Mouse (Mus musculus): ENCODE data around the gene Ppia. TPM values are rescaled to one million over a fixed set of nuclear protein-coding genes. Genes with fewer than 3 reads are reported as not detected.
"Not testable (repeated sequence)": the region's sequence is repeated elsewhere in the genome, so short reads cannot be mapped to it uniquely, and the experiment has no call there.

Ppia gene
- 6,047 and 7,558 TPM in 2 replicates for polyA plus RNA-seq (2014; fragmentation: Nextera tagmentation; extraction: Ambion mirVana)

DNA sequence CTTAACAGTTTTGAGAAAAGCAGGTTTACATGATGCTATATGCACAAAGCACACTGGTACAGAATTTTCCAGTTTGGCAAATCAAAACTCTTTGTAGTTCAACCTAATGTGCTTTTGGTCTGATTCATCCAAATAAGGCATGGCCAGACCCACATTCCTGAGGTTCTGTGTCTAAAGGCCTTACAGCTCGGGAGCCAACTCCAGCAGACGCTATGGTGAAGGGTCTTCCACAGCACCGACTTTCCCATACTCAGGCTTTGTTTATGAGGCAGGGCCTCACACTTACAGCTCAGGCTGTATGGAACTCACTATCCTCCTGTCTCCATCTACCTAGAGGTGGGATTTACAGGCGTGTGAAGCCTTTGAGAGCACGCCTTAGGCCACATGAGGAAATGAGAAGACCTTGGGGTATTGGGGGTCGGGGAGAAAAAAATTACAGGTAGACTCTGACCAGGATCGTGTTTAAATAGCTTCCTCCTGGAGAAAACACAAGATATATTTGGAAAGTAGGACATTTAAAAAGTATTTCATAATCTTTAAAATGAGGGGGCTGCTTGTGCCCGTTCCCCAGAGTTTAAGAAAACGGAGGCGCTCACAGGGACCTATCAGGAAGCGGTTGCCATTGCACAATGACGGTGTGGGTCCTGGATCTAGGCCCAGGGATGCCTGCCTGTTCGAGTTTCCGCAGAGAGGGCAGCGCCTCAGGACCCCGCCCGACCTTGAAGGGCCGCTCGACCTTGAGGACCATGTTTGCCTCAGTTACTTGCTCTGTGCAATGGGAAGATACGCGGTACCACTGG is at the start of gene Ppia:
Ppia (plus strand) TSS at position 693 of the 800 bp plus-strand sequence.
- no peaks in the 10 kb centered on the region for H3K27me3 ChIP-seq (ENCODE audit: control insufficient read depth, insufficient read depth, low read length)
- WGBS, result 6% methylated on average over 21 of the region's 21 CpGs
- H3K27ac ChIP-seq (ENCODE audit: low read depth, low read length), result peak within 1 kb of the TSS; percentile 97
- H3K9ac ChIP-seq (ENCODE audit: low read depth, low read length), result peak within 1 kb of the TSS; percentile 85
- ATAC-seq (ENCODE audit: low FRiP score, low TSS enrichment), result peak; percentile 67
- H3K4me2 ChIP-seq (replicated peaks; ENCODE audit: low read depth, low read length), result peak within 1 kb of the TSS; percentile 91
- no peaks in the 10 kb centered on the region for H3K9me3 ChIP-seq (ENCODE audit: control insufficient read depth, low read length)
- peaks cover 26% of the 10 kb centered on the region for H3K36me3 ChIP-seq (ENCODE audit: control insufficient read depth, insufficient read depth, low read length)
- no peaks in the 10 kb centered on the region; the same call in 1 of the 2 replicates for H3K4me1 ChIP-seq (ENCODE audit: control insufficient read depth, insufficient read depth, low read length)
- peak within 1 kb of the TSS; percentile 64 for H3K4me3 ChIP-seq (ENCODE audit: low read length)

- H3K4me3 ChIP-seq (ENCODE audit: low read length), result no peak overlapping the region
- H3K4me1 ChIP-seq (ENCODE audit: control insufficient read depth, insufficient read depth, low read length), result no peaks in the 10 kb centered on the region
- WGBS, result 24% methylated on average over 11 of the region's 11 CpGs
- H3K4me2 ChIP-seq (replicated peaks; ENCODE audit: low read depth, low read length), result no peak overlapping the region
- no peak overlapping the region for H3K9ac ChIP-seq (ENCODE audit: low read depth, low read length)
- no peaks in the 10 kb centered on the region for H3K27me3 ChIP-seq (ENCODE audit: control insufficient read depth, insufficient read depth, low read length)
- H3K9me3 ChIP-seq (ENCODE audit: control insufficient read depth, low read length), result no peaks in the 10 kb centered on the region
- H3K27ac ChIP-seq (ENCODE audit: low read depth, low read length), result no peak overlapping the region
- no peaks in the 10 kb centered on the region for H3K36me3 ChIP-seq (ENCODE audit: control insufficient read depth, insufficient read depth, low read length)
- peak; percentile 62 for ATAC-seq (ENCODE audit: low FRiP score, low TSS enrichment)
These were observed 49.4 kb upstream of the Ppia start for GRCm38 (mm10) chr11:6365885-6366284.

DNA sequence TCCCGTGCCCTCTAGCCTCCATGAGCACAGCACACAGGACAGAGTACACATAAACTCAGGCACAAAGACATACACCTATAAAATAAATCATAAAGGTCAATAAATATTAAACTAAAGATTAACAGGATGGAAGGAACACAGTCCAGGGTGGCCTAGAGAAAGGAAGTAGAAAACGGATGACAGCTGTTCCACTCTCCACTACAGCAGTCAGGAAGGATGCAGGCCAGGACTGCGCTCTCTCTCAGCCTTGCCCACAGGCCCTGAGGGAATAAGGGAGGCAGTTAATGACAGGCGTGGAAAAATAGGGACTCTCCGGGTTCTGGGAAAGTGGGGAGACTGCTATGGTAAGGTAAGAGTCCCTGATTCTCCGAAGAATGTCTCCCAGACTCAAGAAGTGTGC is 48.8 kb upstream of the Ppia start:
- H3K9me3 ChIP-seq (ENCODE audit: control insufficient read depth, low read length), result no peaks in the 10 kb centered on the region
- no peak overlapping the region for H3K4me2 ChIP-seq (replicated peaks; ENCODE audit: low read depth, low read length)
- 67% methylated on average over 6 of the region's 6 CpGs for WGBS
- no peak overlapping the region; the same call in 1 of the 2 replicates for H3K27ac ChIP-seq (ENCODE audit: low read depth, low read length)
- H3K4me3 ChIP-seq (ENCODE audit: low read length), result no peak overlapping the region
- no peaks in the 10 kb centered on the region for H3K36me3 ChIP-seq (ENCODE audit: control insufficient read depth, insufficient read depth, low read length)
- H3K4me1 ChIP-seq (ENCODE audit: control insufficient read depth, insufficient read depth, low read length), result no peaks in the 10 kb centered on the region
- H3K9ac ChIP-seq (ENCODE audit: low read depth, low read length), result no peak overlapping the region
- H3K27me3 ChIP-seq (ENCODE audit: control insufficient read depth, insufficient read depth, low read length), result no peaks in the 10 kb centered on the region
- no peak for ATAC-seq (ENCODE audit: low FRiP score, low TSS enrichment)

DNA sequence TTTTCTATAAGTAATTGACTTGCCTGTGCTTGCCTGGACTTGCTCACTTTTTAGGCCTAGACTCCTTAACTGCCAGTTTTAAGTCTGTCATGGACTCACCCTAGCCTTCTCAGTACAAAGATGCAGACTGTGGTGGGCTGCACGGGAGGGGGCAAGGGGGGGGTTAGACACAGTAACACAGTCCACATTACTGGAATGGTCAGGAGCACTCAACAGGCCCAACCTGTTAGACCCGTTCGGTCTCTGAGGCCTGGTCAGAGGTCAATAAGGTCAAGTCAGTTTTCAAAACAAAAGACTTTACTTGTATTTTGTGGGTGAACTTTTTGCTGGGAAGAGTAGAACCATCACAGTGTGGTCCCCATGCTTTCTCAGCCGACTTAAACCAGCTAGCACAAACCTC is 48.1 kb upstream of the Ppia start:
- ATAC-seq (ENCODE audit: low FRiP score, low TSS enrichment), result no peak

GRCm38 (mm10) chr11:6367986-6368385 is 47.3 kb upstream of the Ppia start:
- not testable (repeated sequence) for H3K4me2 ChIP-seq (replicated peaks; ENCODE audit: low read depth, low read length); H3K27ac ChIP-seq (ENCODE audit: low read depth, low read length); H3K9ac ChIP-seq (ENCODE audit: low read depth, low read length); ATAC-seq (ENCODE audit: low FRiP score, low TSS enrichment); H3K9me3 ChIP-seq (ENCODE audit: control insufficient read depth, low read length); H3K27me3 ChIP-seq (ENCODE audit: control insufficient read depth, insufficient read depth, low read length); H3K4me1 ChIP-seq (ENCODE audit: control insufficient read depth, insufficient read depth, low read length); H3K4me3 ChIP-seq (ENCODE audit: low read length); H3K36me3 ChIP-seq (ENCODE audit: control insufficient read depth, insufficient read depth, low read length)
- 85% methylated on average over 5 of the region's 5 CpGs for WGBS

More for the DNA sequence above, 48.1 kb upstream of the Ppia start:
- 71% methylated on average over 4 of the region's 4 CpGs for WGBS
- Histone ChIP-seq H3K9ac (ENCODE audit: low read depth, low read length) (no peak overlapping the region), H3K36me3 (ENCODE audit: control insufficient read depth, insufficient read depth, low read length) (no peaks in the 10 kb centered on the region), H3K4me2 (replicated peaks; ENCODE audit: low read depth, low read length) (no peak overlapping the region), H3K27me3 (ENCODE audit: control insufficient read depth, insufficient read depth, low read length) (no peaks in the 10 kb centered on the region), H3K27ac (ENCODE audit: low read depth, low read length) (no peak overlapping the region), H3K4me3 (ENCODE audit: low read length) (no peak overlapping the region), H3K9me3 (ENCODE audit: control insufficient read depth, low read length) (no peaks in the 10 kb centered on the region), H3K4me1 (ENCODE audit: control insufficient read depth, insufficient read depth, low read length) (no peaks in the 10 kb centered on the region)

DNA sequence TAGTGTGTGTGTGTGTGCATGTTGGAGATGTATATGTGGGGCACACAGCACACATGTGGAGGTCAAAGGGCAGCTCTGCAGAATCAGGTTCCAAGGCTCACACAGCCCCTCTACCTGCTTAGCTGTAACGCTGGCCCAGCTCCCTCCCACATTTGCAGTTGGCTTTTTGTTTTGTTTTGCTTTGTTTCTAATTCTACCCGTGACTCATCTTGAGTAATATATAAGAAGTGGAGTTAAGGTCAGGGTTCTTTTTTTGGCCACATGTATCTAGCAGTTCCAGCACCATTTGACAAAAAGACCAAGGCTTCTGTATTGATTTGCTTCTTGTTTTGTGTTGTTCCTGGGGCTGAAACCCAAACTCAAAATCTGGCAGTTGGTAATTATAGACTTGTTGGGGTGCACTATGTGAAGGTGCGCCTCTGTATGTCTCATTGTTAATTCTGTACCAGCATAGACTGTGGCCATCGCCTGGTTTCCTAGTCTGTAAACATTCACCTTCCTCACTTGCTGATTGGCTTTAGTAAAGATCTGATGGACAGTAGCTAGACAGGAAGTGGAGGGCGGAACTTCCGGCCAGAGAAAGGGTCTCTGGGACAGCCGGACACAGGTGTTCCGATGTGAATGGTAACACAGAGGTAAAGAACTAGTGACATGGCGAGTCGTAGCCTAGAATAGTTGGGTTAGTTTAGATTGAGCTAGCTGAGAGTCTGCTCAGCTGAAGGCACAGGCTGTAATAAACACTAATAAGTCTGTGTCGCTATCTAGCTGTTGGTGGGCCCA is 43.7 kb upstream of the Ppia start:
- no peaks in the 10 kb centered on the region for H3K9me3 ChIP-seq (ENCODE audit: control insufficient read depth, low read length)
- no peaks in the 10 kb centered on the region for H3K4me1 ChIP-seq (ENCODE audit: control insufficient read depth, insufficient read depth, low read length)
- ATAC-seq (ENCODE audit: low FRiP score, low TSS enrichment), result no peak
- H3K4me3 ChIP-seq (ENCODE audit: low read length), result no peak overlapping the region
- H3K4me2 ChIP-seq (replicated peaks; ENCODE audit: low read depth, low read length), result no peak overlapping the region
- H3K27me3 ChIP-seq (ENCODE audit: control insufficient read depth, insufficient read depth, low read length), result no peaks in the 10 kb centered on the region
- no peak overlapping the region for H3K9ac ChIP-seq (ENCODE audit: low read depth, low read length)
- H3K27ac ChIP-seq (ENCODE audit: low read depth, low read length), result no peak overlapping the region
- WGBS, result 85% methylated on average over 11 of the region's 11 CpGs
- no peaks in the 10 kb centered on the region for H3K36me3 ChIP-seq (ENCODE audit: control insufficient read depth, insufficient read depth, low read length)

GRCm38 (mm10) chr11:6372784-6373183 is 42.5 kb upstream of the Ppia start:
- WGBS, result 92% methylated on average over 9 of the region's 9 CpGs
- no peaks in the 10 kb centered on the region for H3K27me3 ChIP-seq (ENCODE audit: control insufficient read depth, insufficient read depth, low read length)
- H3K4me1 ChIP-seq (ENCODE audit: control insufficient read depth, insufficient read depth, low read length), result no peaks in the 10 kb centered on the region
- H3K9ac ChIP-seq (ENCODE audit: low read depth, low read length), result no peak overlapping the region
- no peak overlapping the region for H3K4me2 ChIP-seq (replicated peaks; ENCODE audit: low read depth, low read length)
- no peak overlapping the region for H3K4me3 ChIP-seq (ENCODE audit: low read length)
- no peaks in the 10 kb centered on the region for H3K9me3 ChIP-seq (ENCODE audit: control insufficient read depth, low read length)
- H3K36me3 ChIP-seq (ENCODE audit: control insufficient read depth, insufficient read depth, low read length), result no peaks in the 10 kb centered on the region
- no peak for ATAC-seq (ENCODE audit: low FRiP score, low TSS enrichment)
- H3K27ac ChIP-seq (ENCODE audit: low read depth, low read length), result no peak overlapping the region

GRCm38 (mm10) chr11:6380916-6381315 is 34.3 kb upstream of the Ppia start:
- H3K9ac ChIP-seq (ENCODE audit: low read depth, low read length), result no peak overlapping the region
- no peaks in the 10 kb centered on the region for H3K9me3 ChIP-seq (ENCODE audit: control insufficient read depth, low read length)
- H3K36me3 ChIP-seq (ENCODE audit: control insufficient read depth, insufficient read depth, low read length), result no peaks in the 10 kb centered on the region
- no peak overlapping the region for H3K27ac ChIP-seq (ENCODE audit: low read depth, low read length)
- 80% methylated on average over 6 of the region's 6 CpGs for WGBS
- no peak overlapping the region for H3K4me3 ChIP-seq (ENCODE audit: low read length)
- no peaks in the 10 kb centered on the region for H3K4me1 ChIP-seq (ENCODE audit: control insufficient read depth, insufficient read depth, low read length)
- ATAC-seq (ENCODE audit: low FRiP score, low TSS enrichment), result no peak
- no peak overlapping the region for H3K4me2 ChIP-seq (replicated peaks; ENCODE audit: low read depth, low read length)
- no peaks in the 10 kb centered on the region for H3K27me3 ChIP-seq (ENCODE audit: control insufficient read depth, insufficient read depth, low read length)
